Mouse (Mus musculus) frontal cortex, adult (tissue): ENCODE data around the gene Gm9945.

ENCODE experiments used
- ATAC-seq: cut with Nextera tagmentation; 2 replicates; pipeline ENCODE4 v1.9.2; 2017; ENCODE audit warnings: mild to moderate bottlenecking, moderate library complexity, mixed read lengths; ENCODE audit not compliant: low TSS enrichment

The Gm9945 gene

GRCm38 (mm10) chr11:53479783-53480301 is at the start of gene Gm9945, which contains the start of gene Sowaha:
Gene Gm9945 (plus strand): TSS chr11:53480166.
Gene Sowaha (minus strand): TSS chr11:53480274.
- ATAC-seq, result peak; percentile 62

- peak; percentile 44 for ATAC-seq
Observed at GRCm38 (mm10) chr11:53430300-53430669, 49.7 kb upstream of the Gm9945 start.

- peak; percentile 88 for ATAC-seq
Observed at GRCm38 (mm10) chr11:53430670-53431346, 49.2 kb upstream of the Gm9945 start, which contains the start of the genes Uqcrq and Gdf9. Gene Uqcrq (minus strand): TSS chr11:53430831. Gene Gdf9 (plus strand): TSS chr11:53431023.

- peak; percentile 15 for ATAC-seq
Observed at GRCm38 (mm10) chr11:53431347-53432056, 48.5 kb upstream of the Gm9945 start.

- ATAC-seq, result no peak
Observed at GRCm38 (mm10) chr11:53433057-53433456, 46.9 kb upstream of the Gm9945 start.

GRCm38 (mm10) chr11:53435504-53435903 is 44.5 kb upstream of the Gm9945 start:
- ATAC-seq, result no peak

- no peak for ATAC-seq
Observed at GRCm38 (mm10) chr11:53436338-53436737, 43.6 kb upstream of the Gm9945 start.

GRCm38 (mm10) chr11:53441921-53442320 is 38.0 kb upstream of the Gm9945 start:
- no peak for ATAC-seq

GRCm38 (mm10) chr11:53443861-53444260 is 36.1 kb upstream of the Gm9945 start:
- ATAC-seq, result no peak

GRCm38 (mm10) chr11:53445562-53445961 is 34.4 kb upstream of the Gm9945 start:
- ATAC-seq, result no peak

- no peak for ATAC-seq
Observed at GRCm38 (mm10) chr11:53446183-53446582, 33.8 kb upstream of the Gm9945 start.

- ATAC-seq, result no peak
Observed at GRCm38 (mm10) chr11:53447996-53448395, 32.0 kb upstream of the Gm9945 start.

- ATAC-seq, result no peak
Observed at GRCm38 (mm10) chr11:53448529-53448928, 31.4 kb upstream of the Gm9945 start.

- ATAC-seq, result no peak
Observed at GRCm38 (mm10) chr11:53450070-53450705, 29.8 kb upstream of the Gm9945 start.

GRCm38 (mm10) chr11:53451361-53451760 is 28.6 kb upstream of the Gm9945 start:
- ATAC-seq, result no peak

- ATAC-seq, result no peak
Observed at GRCm38 (mm10) chr11:53452396-53452795, 27.6 kb upstream of the Gm9945 start.

GRCm38 (mm10) chr11:53453031-53453430 is 26.9 kb upstream of the Gm9945 start:
- no peak for ATAC-seq

GRCm38 (mm10) chr11:53456474-53457371 is 23.2 kb upstream of the Gm9945 start, which contains the start of the genes Gm10447 and Shroom1:
Gene Gm10447 (minus strand): TSS chr11:53457110.
Gene Shroom1 (plus strand): TSS chr11:53457205.
- ATAC-seq, result peak; percentile 51; the same call in 1 of the 2 replicates

GRCm38 (mm10) chr11:53457372-53457954 is 22.5 kb upstream of the Gm9945 start:
- no peak for ATAC-seq

- no peak for ATAC-seq
Observed at GRCm38 (mm10) chr11:53458996-53459395, 21.0 kb upstream of the Gm9945 start.

- no peak for ATAC-seq
Observed at GRCm38 (mm10) chr11:53460192-53460591, 19.8 kb upstream of the Gm9945 start.
